16 mouse cellular contexts compared by ENCODE assay signal in genomic region chr3:52576703-52577244, GRCm38 (mm10).
DNase-seq lines count a peak whose midpoint lies in the region; ATAC-seq and TF ChIP-seq lines count a peak whose summit lies in the region.
"Had no signal": no experiment of that assay in that cellular context is flagged by ENCODE, and none has a peak within 500 bp of the region (broad histone marks: within the 10 kb centered on the region; RNA-seq: fewer than 3 reads in every experiment).

No protein-coding gene starts in this region.

- peaks cover 8% of the 10 kb centered on the region for H3K4me1 ChIP-seq in liver, postnatal 0 days (ENCODE audit: insufficient read depth)
- no peaks in the 10 kb centered on the region for H3K4me1 ChIP-seq in intestine, postnatal 0 days (replicated peaks; ENCODE audit: control insufficient read depth, insufficient read depth, low read length)
- H3K4me1 ChIP-seq: intestine, embryonic 15.5 days; lung, embryonic 15.5 days; midbrain, embryonic 12.5 days had no signal

- TF ChIP-seq EP300 in liver, postnatal 0 days (IDR thresholded peaks at IDR 0.05; ENCODE audit: low read depth) = peak; percentile 28; the same call in 1 of the 2 replicates

- peak; percentile 25 for DNase-seq in adrenal gland, postnatal 14 days
- no peak for DNase-seq in adrenal gland, adult 18-20 months (ENCODE audit: low spot score in 2 of 2)
- no peak for DNase-seq in liver, postnatal 0 days
- DNase-seq in liver = no peak
- DNase-seq in lung, postnatal 10 days = peak; percentile 21
- no peak for DNase-seq in right cerebral cortex, postnatal 10 days (ENCODE audit: low spot score in 2 of 2)
- DNase-seq: cerebellum, adult 2 months; gastrocnemius, postnatal 36 days; thymus, postnatal 25 days had no signal

- no peaks in the 10 kb centered on the region for H3K9me3 ChIP-seq in liver, postnatal 0 days (ENCODE audit: low read length)
- H3K9me3 ChIP-seq in intestine, postnatal 0 days (ENCODE audit: control insufficient read depth) = no peaks in the 10 kb centered on the region
- H3K9me3 ChIP-seq: intestine, embryonic 15.5 days; limb, embryonic 12.5 days; lung, embryonic 15.5 days; midbrain, embryonic 12.5 days had no signal

- WGBS in liver, postnatal 0 days (ENCODE audit: insufficient replicate concordance) = 64% methylated on average over 6 of the region's 6 CpGs
- WGBS in intestine, postnatal 0 days = 65% methylated on average over 6 of the region's 6 CpGs

- no peaks in the 10 kb centered on the region for H3K36me3 ChIP-seq in liver, postnatal 0 days (replicated peaks; ENCODE audit: insufficient read depth, low read length)
- H3K36me3 ChIP-seq in intestine, postnatal 0 days (ENCODE audit: control insufficient read depth, insufficient read depth) = no peaks in the 10 kb centered on the region
- H3K36me3 ChIP-seq: intestine, embryonic 15.5 days; limb, embryonic 12.5 days; lung, embryonic 15.5 days; midbrain, embryonic 12.5 days had no signal

- no peaks in the 10 kb centered on the region for H3K27me3 ChIP-seq in liver, postnatal 0 days (ENCODE audit: insufficient read depth, low read length)
- no peaks in the 10 kb centered on the region for H3K27me3 ChIP-seq in intestine, postnatal 0 days (replicated peaks; ENCODE audit: control insufficient read depth, insufficient read depth, low read length)
- H3K27me3 ChIP-seq: intestine, embryonic 15.5 days; lung, embryonic 15.5 days; midbrain, embryonic 12.5 days had no signal

- TF ChIP-seq CTCF in liver, postnatal 0 days (IDR thresholded peaks at IDR 0.05; ENCODE audit: low read depth) = no peak
- no peak for TF ChIP-seq CTCF in intestine, postnatal 0 days (IDR thresholded peaks at IDR 0.05; ENCODE audit: low read depth)

- ATAC-seq in liver, postnatal 0 days = peak; percentile 43; the same call in 1 of the 2 replicates
- no peak for ATAC-seq in megakaryocyte-erythroid progenitor cell, adult 5-6 weeks (replicated peaks; ENCODE audit: low FRiP score, low TSS enrichment, poor library complexity, severe bottlenecking)
- no peak for ATAC-seq in intestine, postnatal 0 days
- ATAC-seq: intestine, embryonic 15.5 days had no signal

- H3K27ac ChIP-seq in liver, postnatal 0 days (ENCODE audit: low read depth) = no peak overlapping the region
- no peak overlapping the region for H3K27ac ChIP-seq in intestine, postnatal 0 days (ENCODE audit: low read depth, low read length)
- H3K27ac ChIP-seq: intestine, embryonic 15.5 days; limb, embryonic 12.5 days; lung, embryonic 15.5 days; midbrain, embryonic 12.5 days had no signal

- H3K9ac ChIP-seq in liver, postnatal 0 days (replicated peaks) = no peak overlapping the region
- no peak overlapping the region for H3K9ac ChIP-seq in intestine, postnatal 0 days (ENCODE audit: low read depth, low read length)
- H3K9ac ChIP-seq: intestine, embryonic 15.5 days; limb, embryonic 12.5 days; lung, embryonic 15.5 days; midbrain, embryonic 12.5 days had no signal

- H3K4me2 ChIP-seq in liver, postnatal 0 days (ENCODE audit: low read depth, low read length) = no peak overlapping the region
- H3K4me2 ChIP-seq in intestine, postnatal 0 days (replicated peaks; ENCODE audit: low read depth) = no peak overlapping the region
- H3K4me2 ChIP-seq: intestine, embryonic 15.5 days; limb, embryonic 12.5 days; lung, embryonic 15.5 days; midbrain, embryonic 12.5 days had no signal

- no peak overlapping the region for H3K4me3 ChIP-seq in liver, postnatal 0 days (ENCODE audit: low read depth, low read length)
- H3K4me3 ChIP-seq in intestine, postnatal 0 days (ENCODE audit: low read depth, low read length) = no peak overlapping the region
- H3K4me3 ChIP-seq: erythroblast, embryonic 14.5 days; intestine, embryonic 15.5 days; limb, embryonic 12.5 days; lung, embryonic 15.5 days; midbrain, embryonic 12.5 days had no signal

Comparison
In these comparisons a context has a peak if more than half of its experiments do, and no peak if none do; other contexts are left out.
1. DNase-seq: peak in adrenal gland, postnatal 14 days (single experiment) and lung, postnatal 10 days (single experiment); none in adrenal gland, adult 18-20 months (0 of 2), liver, postnatal 0 days (single experiment), liver (single experiment) and right cerebral cortex, postnatal 10 days (0 of 2).